Mouse (Mus musculus): ENCODE results near the gene Osbpl3.
A peak's percentile ranks its signal among the peaks of the same experiment; 100 is the strongest.

The Osbpl3 gene

GRCm38 (mm10) chr6:50372516-50373424, 83.2 kb downstream of the Osbpl3 start:
- peak; percentile 21 to 47 for DNase-seq (ENCODE audit: low spot score in 2 of 2)

GRCm38 (mm10) chr6:50371501-50372086, 84.4 kb downstream of the Osbpl3 start:
- DNase-seq (ENCODE audit: low spot score in 2 of 2), result no peak

GRCm38 (mm10) chr6:50368502-50369292, 87.3 kb downstream of the Osbpl3 start:
- no peak for DNase-seq (ENCODE audit: low spot score in 2 of 2)

GRCm38 (mm10) chr6:50367836-50368235, 88.2 kb downstream of the Osbpl3 start:
- DNase-seq (ENCODE audit: low spot score in 2 of 2), result no peak

GRCm38 (mm10) chr6:50366724-50367123, 89.3 kb downstream of the Osbpl3 start:
- DNase-seq (ENCODE audit: low spot score in 2 of 2), result no peak

GRCm38 (mm10) chr6:50366319-50366718, 89.7 kb downstream of the Osbpl3 start:
- no peak for DNase-seq (ENCODE audit: low spot score in 2 of 2)

- no peak for DNase-seq (ENCODE audit: low spot score in 2 of 2)
Observed at GRCm38 (mm10) chr6:50364364-50364763, 91.6 kb downstream of the Osbpl3 start.

- DNase-seq (ENCODE audit: low spot score in 2 of 2), result no peak
Observed at GRCm38 (mm10) chr6:50363385-50363784, 92.6 kb downstream of the Osbpl3 start.

GRCm38 (mm10) chr6:50362704-50363261, 93.2 kb downstream of the Osbpl3 start:
- DNase-seq (ENCODE audit: low spot score in 2 of 2), result no peak

GRCm38 (mm10) chr6:50362196-50362595, 93.8 kb downstream of the Osbpl3 start:
- no peak for DNase-seq (ENCODE audit: low spot score in 2 of 2)

GRCm38 (mm10) chr6:50358104-50358679, 97.8 kb downstream of the Osbpl3 start:
- DNase-seq (ENCODE audit: low spot score in 2 of 2), result no peak

GRCm38 (mm10) chr6:50354688-50355660, 101.0 kb downstream of the Osbpl3 start:
- no peak for DNase-seq (ENCODE audit: low spot score in 2 of 2)

GRCm38 (mm10) chr6:50352812-50353211, 103.2 kb downstream of the Osbpl3 start:
- peak in 1 of 2 experiments; percentile 14 for DNase-seq (ENCODE audit: low spot score in 2 of 2)

- DNase-seq (ENCODE audit: low spot score in 2 of 2), result no peak
Observed at GRCm38 (mm10) chr6:50350911-50351310, 105.1 kb downstream of the Osbpl3 start.

GRCm38 (mm10) chr6:50348619-50349018, 107.4 kb downstream of the Osbpl3 start:
- no peak for DNase-seq (ENCODE audit: low spot score in 2 of 2)

GRCm38 (mm10) chr6:50346204-50346603, 109.8 kb downstream of the Osbpl3 start:
- no peak for DNase-seq (ENCODE audit: low spot score in 2 of 2)

- DNase-seq (ENCODE audit: low spot score in 2 of 2), result no peak
Observed at GRCm38 (mm10) chr6:50340226-50340906, 115.6 kb downstream of the Osbpl3 start.

GRCm38 (mm10) chr6:50337431-50337830, 118.6 kb downstream of the Osbpl3 start:
- no peak for DNase-seq (ENCODE audit: low spot score in 2 of 2)

GRCm38 (mm10) chr6:50336376-50336775, 119.6 kb downstream of the Osbpl3 start:
- DNase-seq (ENCODE audit: low spot score in 2 of 2), result no peak

Measured in natural killer cell, adult 2 months (primary cell).